14 mouse cellular contexts compared by ENCODE assay signal in genomic region chr2:170772885-170773270, GRCm38 (mm10). TPM values are rescaled to one million over a fixed set of nuclear protein-coding genes. Genes with fewer than 3 reads are reported as not detected.
DNase-seq lines count a peak whose midpoint lies in the region; ATAC-seq lines count a peak whose summit lies in the region.
"Had no signal": no experiment of that assay in that cellular context is flagged by ENCODE, and none has a peak within 500 bp of the region (broad histone marks: within the 10 kb centered on the region; RNA-seq: fewer than 3 reads in every experiment).

No protein-coding gene starts in this region.

- H3K4me3 ChIP-seq in embryonic facial prominence, embryonic 10.5 days = no peak overlapping the region
- H3K4me3 ChIP-seq in embryonic facial prominence, embryonic 15.5 days (replicated peaks) = 0 out of 2 replicates have a peak overlapping the region, but pooled peaks have one; percentile 21
- no peak overlapping the region for H3K4me3 ChIP-seq in hindbrain, embryonic 11.5 days (ENCODE audit: low read depth, low read length)
- H3K4me3 ChIP-seq in midbrain, embryonic 14.5 days (replicated peaks; ENCODE audit: low read depth, low read length) = no peak overlapping the region

- DNase-seq in embryonic facial prominence, embryonic 10.5 days (ENCODE audit: low spot score) = no peak
- DNase-seq in hindbrain, embryonic 11.5 days (ENCODE audit: low spot score) = peak; percentile 22
- DNase-seq in midbrain, embryonic 14.5 days = peak; percentile 72
- no peak for DNase-seq in cerebellum, postnatal 10 days
- no peak for DNase-seq in ovary, postnatal 10 days (ENCODE audit: low spot score)
- DNase-seq in heart, adult 8-10 months (ENCODE audit: low spot score) = no peak
- no peak for DNase-seq in adrenal gland, adult 18-20 months (ENCODE audit: low spot score in 2 of 2)
- DNase-seq: cerebellum, adult 8-10 months; kidney, adult 8-10 months; lung, postnatal 14 days; thymus, adult 18-20 months had no signal

- 0 out of 2 replicates have a peak, but pooled peaks cover 7% of the 10 kb centered on the region for H3K27me3 ChIP-seq in embryonic facial prominence, embryonic 10.5 days (replicated peaks; ENCODE audit: low read depth, poor library complexity, severe bottlenecking)
- H3K27me3 ChIP-seq in embryonic facial prominence, embryonic 15.5 days = no peaks in the 10 kb centered on the region
- H3K27me3 ChIP-seq in hindbrain, embryonic 11.5 days (ENCODE audit: control insufficient read depth, insufficient read depth, low read length) = no peaks in the 10 kb centered on the region
- H3K27me3 ChIP-seq in midbrain, embryonic 14.5 days (ENCODE audit: control insufficient read depth, insufficient read depth, low read length) = no peaks in the 10 kb centered on the region

- H3K9ac ChIP-seq in embryonic facial prominence, embryonic 15.5 days = no peak overlapping the region
- H3K9ac ChIP-seq in hindbrain, embryonic 11.5 days (ENCODE audit: low read depth, low read length) = no peak overlapping the region
- H3K9ac ChIP-seq in midbrain, embryonic 14.5 days (replicated peaks; ENCODE audit: low read length) = no peak overlapping the region; the same call in 1 of the 2 replicates
- H3K9ac ChIP-seq: liver, embryonic 14.5 days had no signal

- ATAC-seq in embryonic facial prominence, embryonic 15.5 days (ENCODE audit: insufficient number of reproducible peaks, low FRiP score, low TSS enrichment, low read depth) = no peak
- no peak for ATAC-seq in hindbrain, embryonic 11.5 days (ENCODE audit: low FRiP score)
- peak; percentile 59; the same call in 1 of the 2 replicates for ATAC-seq in midbrain, embryonic 14.5 days (ENCODE audit: low FRiP score, low TSS enrichment)

- H3K36me3 ChIP-seq in embryonic facial prominence, embryonic 10.5 days (replicated peaks) = no peaks in the 10 kb centered on the region
- no peaks in the 10 kb centered on the region for H3K36me3 ChIP-seq in embryonic facial prominence, embryonic 15.5 days
- H3K36me3 ChIP-seq in hindbrain, embryonic 11.5 days (ENCODE audit: control insufficient read depth, insufficient read depth, low read length) = no peaks in the 10 kb centered on the region
- no peaks in the 10 kb centered on the region for H3K36me3 ChIP-seq in midbrain, embryonic 14.5 days (ENCODE audit: control insufficient read depth, insufficient read depth, low read length)

- 34% methylated on average over 8 of the region's 8 CpGs for WGBS in embryonic facial prominence, embryonic 10.5 days
- WGBS in embryonic facial prominence, embryonic 15.5 days = 45% methylated on average over 8 of the region's 8 CpGs
- 29% methylated on average over 8 of the region's 8 CpGs for WGBS in hindbrain, embryonic 11.5 days
- 11% methylated on average over 8 of the region's 8 CpGs for WGBS in midbrain, embryonic 14.5 days

- H3K9me3 ChIP-seq in embryonic facial prominence, embryonic 10.5 days = no peaks in the 10 kb centered on the region
- H3K9me3 ChIP-seq in embryonic facial prominence, embryonic 15.5 days (replicated peaks) = no peaks in the 10 kb centered on the region
- no peaks in the 10 kb centered on the region for H3K9me3 ChIP-seq in hindbrain, embryonic 11.5 days (ENCODE audit: control insufficient read depth, low read length)
- H3K9me3 ChIP-seq in midbrain, embryonic 14.5 days (ENCODE audit: control insufficient read depth, low read length) = no peaks in the 10 kb centered on the region

- H3K4me2 ChIP-seq in embryonic facial prominence, embryonic 15.5 days (replicated peaks) = peak overlapping the region; percentile 45; the same call in 1 of the 2 replicates
- 0 out of 2 replicates have a peak overlapping the region, but pooled peaks have one; percentile 28 for H3K4me2 ChIP-seq in hindbrain, embryonic 11.5 days (replicated peaks; ENCODE audit: low read depth, low read length)
- H3K4me2 ChIP-seq in midbrain, embryonic 14.5 days (ENCODE audit: low read length) = peak overlapping the region; percentile 44

- H3K4me1 ChIP-seq in embryonic facial prominence, embryonic 10.5 days = peaks cover 45% of the 10 kb centered on the region
- peaks cover 4% of the 10 kb centered on the region for H3K4me1 ChIP-seq in embryonic facial prominence, embryonic 15.5 days
- H3K4me1 ChIP-seq in hindbrain, embryonic 11.5 days (replicated peaks; ENCODE audit: control insufficient read depth, insufficient read depth, low read length) = peaks cover 3% of the 10 kb centered on the region; the same call in 1 of the 2 replicates
- H3K4me1 ChIP-seq in midbrain, embryonic 14.5 days (ENCODE audit: control insufficient read depth, insufficient read depth, low read length) = peaks cover 31% of the 10 kb centered on the region

- H3K27ac ChIP-seq in embryonic facial prominence, embryonic 10.5 days (replicated peaks) = peak overlapping the region; percentile 79
- peak overlapping the region; percentile 45; the same call in 1 of the 2 replicates for H3K27ac ChIP-seq in embryonic facial prominence, embryonic 15.5 days (replicated peaks)
- H3K27ac ChIP-seq in hindbrain, embryonic 11.5 days (ENCODE audit: low read depth, low read length) = peak overlapping the region; percentile 82
- H3K27ac ChIP-seq in midbrain, embryonic 14.5 days (replicated peaks; ENCODE audit: low read depth, low read length) = peak overlapping the region; percentile 82
- H3K27ac ChIP-seq: liver, embryonic 14.5 days had no signal

RNA-seq across cellular contexts. Expression of gene Dok5, which starts 41.3 kb away (rescaled TPM):
- polyA plus RNA-seq in embryonic facial prominence, embryonic 10.5 days (2016; fragmentation: Nextera tagmentation; extraction: Ambion mirVana) = 11.8 and 16.3 TPM in 2 replicates
- polyA plus RNA-seq in embryonic facial prominence, embryonic 15.5 days (2015; fragmentation: Nextera tagmentation; extraction: Ambion mirVana) = 12.3 and 14.0 TPM in 2 replicates
- polyA plus RNA-seq in hindbrain, embryonic 11.5 days (2014; fragmentation: Nextera tagmentation; extraction: Ambion mirVana) = 18.0 and 19.4 TPM in 2 replicates
- 31.5 and 43.0 TPM in 2 replicates for polyA plus RNA-seq in midbrain, embryonic 14.5 days (2014; fragmentation: Nextera tagmentation; extraction: Ambion mirVana)
- total RNA-seq in heart, adult 8-10 months (2022) = under 1 TPM; 0.24 to 0.35 (median 0.30) TPM
- under 1 TPM; 0.23 to 0.48 TPM for total RNA-seq in adrenal gland, adult 18-20 months (2021)
- total RNA-seq: hematopoietic stem cell, adult 5-6 weeks had no signal

Comparison
In these comparisons a context has a peak if more than half of its experiments do, and no peak if none do; other contexts are left out.
1. DNase-seq: peak in hindbrain, embryonic 11.5 days (single experiment) and midbrain, embryonic 14.5 days (single experiment); none in embryonic facial prominence, embryonic 10.5 days (single experiment), cerebellum, postnatal 10 days (0 of 2), ovary, postnatal 10 days (single experiment), heart, adult 8-10 months (single experiment) and adrenal gland, adult 18-20 months (0 of 2).
2. Peak in every context shown above with its lines, with median percentiles within 50 percentile points of each other: H3K27ac ChIP-seq and H3K4me2 ChIP-seq.